Mouse (Mus musculus) 3T3-L1 (cell line): ENCODE measurements around the gene Ccdc61.
"Not testable (repeated sequence)": the region's sequence is repeated elsewhere in the genome, so short reads cannot be mapped to it uniquely, and the experiment has no call there.

Experiments used
- DNase-seq: peaks from one replicate; pipeline ENCODE4 v3.0.0-alpha.2; 2015; ENCODE audit warnings: low read depth, low spot score

Gene Ccdc61

GRCm38 (mm10) chr7:18916254-18916653, 6.0 kb upstream of the Ccdc61 start:
- no peak for DNase-seq

GRCm38 (mm10) chr7:18909797-18910196, 418 bp downstream of the Ccdc61 start:
- DNase-seq: no peak

GRCm38 (mm10) chr7:18904971-18905370, 5.2 kb downstream of the Ccdc61 start:
- no peak for DNase-seq

- no peak for DNase-seq
These were observed 7.7 kb downstream of the Ccdc61 start for GRCm38 (mm10) chr7:18902486-18902885.

- DNase-seq: no peak
These were observed 9.7 kb downstream of the Ccdc61 start for GRCm38 (mm10) chr7:18900513-18900912.

GRCm38 (mm10) chr7:18896536-18896935, 13.7 kb downstream of the Ccdc61 start:
- peak; percentile 62 for DNase-seq

- DNase-seq: no peak
These were observed 16.4 kb downstream of the Ccdc61 start for GRCm38 (mm10) chr7:18893651-18894430.

- no peak for DNase-seq
These were observed 17.2 kb downstream of the Ccdc61 start for GRCm38 (mm10) chr7:18893009-18893408.

GRCm38 (mm10) chr7:18891872-18892599, 18.2 kb downstream of the Ccdc61 start:
- peak; percentile 73 for DNase-seq

GRCm38 (mm10) chr7:18890848-18891247, 19.4 kb downstream of the Ccdc61 start:
- DNase-seq: no peak

- no peak for DNase-seq
These were observed 23.3 kb downstream of the Ccdc61 start for GRCm38 (mm10) chr7:18886963-18887362.

- DNase-seq: no peak
These were observed 25.3 kb downstream of the Ccdc61 start for GRCm38 (mm10) chr7:18884745-18885422.

- no peak for DNase-seq
These were observed 26.0 kb downstream of the Ccdc61 start for GRCm38 (mm10) chr7:18883991-18884744.

GRCm38 (mm10) chr7:18878691-18879090, 31.5 kb downstream of the Ccdc61 start:
- DNase-seq: no peak

- no peak for DNase-seq
These were observed 34.8 kb downstream of the Ccdc61 start for GRCm38 (mm10) chr7:18875372-18875771.

- peak; percentile 90 for DNase-seq
These were observed 37.0 kb downstream of the Ccdc61 start for GRCm38 (mm10) chr7:18873253-18873652.

- DNase-seq: no peak
These were observed 37.4 kb downstream of the Ccdc61 start for GRCm38 (mm10) chr7:18872816-18873215.

- no peak for DNase-seq
These were observed 38.0 kb downstream of the Ccdc61 start for GRCm38 (mm10) chr7:18872014-18872802.

- DNase-seq: not testable (repeated sequence)
These were observed 39.2 kb downstream of the Ccdc61 start, which contains the start of gene Pglyrp1 for GRCm38 (mm10) chr7:18871031-18871430. Gene Pglyrp1, plus strand, starts transcription at chr7:18871331.

GRCm38 (mm10) chr7:18868491-18868890, 41.7 kb downstream of the Ccdc61 start:
- no peak for DNase-seq

- peak; percentile 74 for DNase-seq
These were observed 47.4 kb downstream of the Ccdc61 start for GRCm38 (mm10) chr7:18862801-18863200.
